In the genomic region with DNA sequence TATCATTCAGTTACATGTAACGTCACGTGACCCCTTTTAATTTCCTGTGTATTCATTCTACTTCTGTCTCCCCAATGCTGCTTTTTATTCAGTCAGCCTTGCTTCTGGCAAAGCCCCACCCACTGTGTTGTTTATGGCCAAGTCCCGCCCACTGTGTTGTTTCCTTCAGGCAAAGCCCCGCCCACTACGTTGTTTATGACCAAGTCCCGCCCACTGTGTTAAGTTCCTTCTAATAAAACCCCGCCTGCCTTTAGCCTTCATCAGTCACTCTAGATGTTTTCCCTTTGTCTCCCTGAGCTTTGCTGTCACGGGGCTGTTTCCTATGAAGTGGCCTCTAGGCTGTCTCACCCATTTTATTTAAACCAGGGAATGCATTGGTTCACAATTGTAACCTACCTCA, we compare ENCODE assay signal across 15 mouse cellular contexts. TPM values are rescaled to one million over a fixed set of nuclear protein-coding genes. Genes with fewer than 3 reads are reported as not detected.
DNase-seq lines count a peak whose midpoint lies in the region; ATAC-seq and TF ChIP-seq lines count a peak whose summit lies in the region.
"Had no signal": no experiment of that assay in that cellular context is flagged by ENCODE, and none has a peak within 500 bp of the region (broad histone marks: within the 10 kb centered on the region; RNA-seq: fewer than 3 reads in every experiment).

No protein-coding gene starts in this region.

- no peaks in the 10 kb centered on the region for H3K9me3 ChIP-seq in lung, embryonic 14.5 days (ENCODE audit: low read depth, low read length)
- no peaks in the 10 kb centered on the region for H3K9me3 ChIP-seq in neural tube, embryonic 15.5 days (replicated peaks)
- H3K9me3 ChIP-seq in forebrain, postnatal 0 days (ENCODE audit: low read length): no peaks in the 10 kb centered on the region
- H3K9me3 ChIP-seq in forebrain, embryonic 10.5 days: no peaks in the 10 kb centered on the region
- H3K9me3 ChIP-seq: embryonic facial prominence, embryonic 10.5 days; forebrain, embryonic 12.5 days; neural tube, embryonic 13.5 days had no signal

- peak; percentile 26 for DNase-seq in CD4-positive, CD25-positive, alpha-beta regulatory T cell, adult 2 months (ENCODE audit: low read depth, low spot score)
- DNase-seq in lung, embryonic 14.5 days: peak; percentile 75
- no peak for DNase-seq in lung, postnatal 14 days
- peak; percentile 68 for DNase-seq in brain, embryonic 14.5 days (ENCODE audit: low read depth)
- no peak for DNase-seq in forebrain, postnatal 0 days
- no peak for DNase-seq in forebrain, embryonic 10.5 days (ENCODE audit: extremely low spot score, low spot score)
- DNase-seq: heart, adult 18-20 months; right cerebral cortex, postnatal 14 days had no signal

- TF ChIP-seq POLR2A in brain, embryonic 14.5 days (IDR thresholded peaks at IDR 0.05; ENCODE audit: borderline replicate concordance, extremely low read depth, insufficient read depth, insufficient read length, poor library complexity, severe bottlenecking): no peak

- no peak overlapping the region for H3K9ac ChIP-seq in lung, embryonic 14.5 days
- H3K9ac ChIP-seq in neural tube, embryonic 15.5 days (replicated peaks): no peak overlapping the region
- H3K9ac ChIP-seq in forebrain, postnatal 0 days: no peak overlapping the region
- H3K9ac ChIP-seq: forebrain, embryonic 12.5 days; neural tube, embryonic 13.5 days had no signal

- ATAC-seq in CD4-positive, CD25-positive, alpha-beta regulatory T cell, adult 4 months: no peak
- ATAC-seq in lung, embryonic 14.5 days (ENCODE audit: insufficient read depth): no peak
- ATAC-seq in neural tube, embryonic 15.5 days (ENCODE audit: low FRiP score): no peak
- ATAC-seq in forebrain, postnatal 0 days: no peak; the same call in 1 of the 2 replicates
- ATAC-seq: intestine, embryonic 16.5 days had no signal

- H3K4me2 ChIP-seq in lung, embryonic 14.5 days: no peak overlapping the region
- H3K4me2 ChIP-seq in neural tube, embryonic 15.5 days: peak overlapping the region; percentile 25
- H3K4me2 ChIP-seq in forebrain, postnatal 0 days (ENCODE audit: low read depth): no peak overlapping the region
- H3K4me2 ChIP-seq: forebrain, embryonic 12.5 days; neural tube, embryonic 13.5 days had no signal

- H3K27ac ChIP-seq in lung, embryonic 14.5 days (ENCODE audit: low read depth): no peak overlapping the region
- no peak overlapping the region for H3K27ac ChIP-seq in neural tube, embryonic 15.5 days (replicated peaks)
- H3K27ac ChIP-seq in forebrain, postnatal 0 days (ENCODE audit: low read depth, low read length): no peak overlapping the region
- no peak overlapping the region for H3K27ac ChIP-seq in forebrain, embryonic 10.5 days
- H3K27ac ChIP-seq: embryonic facial prominence, embryonic 10.5 days; forebrain, embryonic 12.5 days; neural tube, embryonic 13.5 days had no signal

- H3K27me3 ChIP-seq in lung, embryonic 14.5 days (ENCODE audit: insufficient read depth, low read length): no peaks in the 10 kb centered on the region
- H3K27me3 ChIP-seq in neural tube, embryonic 15.5 days (replicated peaks): no peaks in the 10 kb centered on the region
- H3K27me3 ChIP-seq in forebrain, postnatal 0 days (ENCODE audit: insufficient read depth, low read length): no peaks in the 10 kb centered on the region
- H3K27me3 ChIP-seq in forebrain, embryonic 10.5 days (ENCODE audit: poor library complexity, severe bottlenecking): no peaks in the 10 kb centered on the region
- H3K27me3 ChIP-seq: forebrain, embryonic 12.5 days; neural tube, embryonic 13.5 days had no signal

- 66% methylated on average over 8 of the region's 8 CpGs for WGBS in lung, embryonic 14.5 days
- WGBS in neural tube, embryonic 15.5 days: 12% methylated on average over 8 of the region's 8 CpGs
- WGBS in forebrain, postnatal 0 days: 57% methylated on average over 8 of the region's 8 CpGs
- WGBS in forebrain, embryonic 10.5 days: 71% methylated on average over 8 of the region's 8 CpGs

- H3K4me1 ChIP-seq in lung, embryonic 14.5 days (ENCODE audit: insufficient read depth): 0 out of 2 replicates have a peak, but pooled peaks cover 4% of the 10 kb centered on the region
- H3K4me1 ChIP-seq in neural tube, embryonic 15.5 days: no peaks in the 10 kb centered on the region
- H3K4me1 ChIP-seq in forebrain, postnatal 0 days (ENCODE audit: insufficient read depth): no peaks in the 10 kb centered on the region
- H3K4me1 ChIP-seq in forebrain, embryonic 10.5 days: peaks cover 8% of the 10 kb centered on the region
- H3K4me1 ChIP-seq: neural tube, embryonic 13.5 days had no signal

- no peak overlapping the region for H3K4me3 ChIP-seq in lung, embryonic 14.5 days (ENCODE audit: low read depth, low read length)
- H3K4me3 ChIP-seq in neural tube, embryonic 15.5 days (replicated peaks): no peak overlapping the region
- no peak overlapping the region for H3K4me3 ChIP-seq in forebrain, postnatal 0 days (ENCODE audit: low read depth, low read length)
- no peak overlapping the region for H3K4me3 ChIP-seq in forebrain, embryonic 10.5 days
- H3K4me3 ChIP-seq: embryonic facial prominence, embryonic 10.5 days; forebrain, embryonic 12.5 days; neural tube, embryonic 13.5 days had no signal

- no peak for TF ChIP-seq CTCF in lung, embryonic 14.5 days (IDR thresholded peaks at IDR 0.05; ENCODE audit: low read depth)
- no peak for TF ChIP-seq CTCF in brain, embryonic 14.5 days (IDR thresholded peaks at IDR 0.05; ENCODE audit: borderline replicate concordance, extremely low read depth, insufficient read depth, insufficient read length)
- TF ChIP-seq CTCF in forebrain, postnatal 0 days (IDR thresholded peaks at IDR 0.05; ENCODE audit: low read depth): no peak

- no peaks in the 10 kb centered on the region for H3K36me3 ChIP-seq in lung, embryonic 14.5 days (ENCODE audit: insufficient read depth)
- H3K36me3 ChIP-seq in neural tube, embryonic 15.5 days: no peaks in the 10 kb centered on the region
- H3K36me3 ChIP-seq in forebrain, postnatal 0 days (ENCODE audit: insufficient read depth): no peaks in the 10 kb centered on the region
- H3K36me3 ChIP-seq in forebrain, embryonic 10.5 days (replicated peaks): no peaks in the 10 kb centered on the region
- H3K36me3 ChIP-seq: embryonic facial prominence, embryonic 10.5 days; forebrain, embryonic 12.5 days; neural tube, embryonic 13.5 days had no signal

RNA-seq across cellular contexts. Expression of a gene that starts 38.0 kb away (rescaled TPM):
- 10 to 100 TPM; 24.5 to 34.1 TPM for polyA plus RNA-seq in CD4-positive, CD25-positive, alpha-beta regulatory T cell, adult 4 months (2017; shearing (Covaris generic))
- polyA plus RNA-seq in lung, embryonic 14.5 days (2014; fragmentation: Nextera tagmentation; extraction: Ambion mirVana): 73.7 and 79.2 TPM in 2 replicates
- polyA plus RNA-seq in brain, embryonic 14.5 days (2012; rRNA removed): 18.4 and 23.4 TPM in 2 replicates
- 25.8 and 37.8 TPM in 2 replicates for polyA plus RNA-seq in neural tube, embryonic 15.5 days (2015; fragmentation: Nextera tagmentation; extraction: Ambion mirVana)
- 20.7 and 21.3 TPM in 2 replicates for total RNA-seq in forebrain, postnatal 0 days (2014; rRNA removed)
- polyA plus RNA-seq in forebrain, postnatal 0 days (2015; fragmentation: Nextera tagmentation; extraction: Ambion mirVana): 40.3 and 48.7 TPM in 2 replicates
- polyA plus RNA-seq in forebrain, embryonic 10.5 days (2016; fragmentation: Nextera tagmentation; extraction: Ambion mirVana): 66.8 and 79.2 TPM in 2 replicates

RNA-seq across cellular contexts. Expression of a gene that starts 38.5 kb away (rescaled TPM):
- not detected for polyA plus RNA-seq in CD4-positive, CD25-positive, alpha-beta regulatory T cell, adult 4 months (2017; shearing (Covaris generic))
- 1.1 and 1.2 TPM in 2 replicates for polyA plus RNA-seq in lung, embryonic 14.5 days (2014; fragmentation: Nextera tagmentation; extraction: Ambion mirVana)
- 11.9 and 17.2 TPM in 2 replicates for polyA plus RNA-seq in brain, embryonic 14.5 days (2012; rRNA removed)
- 13.6 and 19.9 TPM in 2 replicates for polyA plus RNA-seq in neural tube, embryonic 15.5 days (2015; fragmentation: Nextera tagmentation; extraction: Ambion mirVana)
- 29.3 and 30.1 TPM in 2 replicates for total RNA-seq in forebrain, postnatal 0 days (2014; rRNA removed)
- polyA plus RNA-seq in forebrain, postnatal 0 days (2015; fragmentation: Nextera tagmentation; extraction: Ambion mirVana): 15.8 and 19.6 TPM in 2 replicates
- 4.0 and 5.8 TPM in 2 replicates for polyA plus RNA-seq in forebrain, embryonic 10.5 days (2016; fragmentation: Nextera tagmentation; extraction: Ambion mirVana)
- total RNA-seq: heart, adult 18-20 months; megakaryocyte, adult 5-6 weeks had no signal

Comparison
In these comparisons a context has a peak if more than half of its experiments do, and no peak if none do; other contexts are left out.
1. DNase-seq: peak in CD4-positive, CD25-positive, alpha-beta regulatory T cell, adult 2 months (single experiment), lung, embryonic 14.5 days (single experiment) and brain, embryonic 14.5 days (single experiment); none in lung, postnatal 14 days (single experiment), forebrain, postnatal 0 days (single experiment) and forebrain, embryonic 10.5 days (single experiment).